Mouse (Mus musculus) bone marrow macrophage, adult 2 months (primary cell): ENCODE data around the gene Gal3st3. TPM values are rescaled to one million over a fixed set of nuclear protein-coding genes. Genes with fewer than 3 reads are reported as not detected.

ENCODE experiments used
- H3K27ac ChIP-seq: 2 replicates; pipeline ENCODE4 v1.5.1; 2012; ENCODE audit warnings: low read depth, low read length; ENCODE audit not compliant: insufficient read depth
- H3K4me1 ChIP-seq: 2 replicates; pipeline ENCODE4 v1.6.1; 2012; ENCODE audit warnings: low read length; ENCODE audit not compliant: control insufficient read depth, insufficient read depth
- H3K4me3 ChIP-seq: 2 replicates; pipeline ENCODE4 v1.5.1; 2012; ENCODE audit warnings: mild to moderate bottlenecking, low read length, moderate library complexity; ENCODE audit not compliant: insufficient read depth
- CTCF ChIP-seq: IDR thresholded peaks from 2 replicates; pipeline ENCODE4 v1.5.1; 2012; ENCODE audit warnings: low read depth, mild to moderate bottlenecking, low read length, moderate library complexity
- POLR2A ChIP-seq: IDR thresholded peaks from 2 replicates; pipeline ENCODE4 v1.6.1; 2012; ENCODE audit warnings: mild to moderate bottlenecking, low read depth, low read length, borderline replicate concordance
- polyA plus RNA-seq: library from polyadenylated mRNA; stranded (reverse); fragments of >200 nt; gene quantifications from 2 replicates; pipeline ENCODE4 v1.2.4, GENCODE M21; 2012; ENCODE audit not compliant: missing spikeins, insufficient read depth, insufficient read length

The Gal3st3 gene
- polyA plus RNA-seq, 1 experiment: not detected

- no peak overlapping the region for H3K27ac ChIP-seq
- TF ChIP-seq CTCF (peak; percentile 63), POLR2A (no peak)
- H3K4me3 ChIP-seq: no peak overlapping the region
- H3K4me1 ChIP-seq: no peaks in the 10 kb centered on the region
Measured at GRCm38 (mm10) chr19:5302455-5302854, 4.3 kb downstream of the Gal3st3 start.

DNA sequence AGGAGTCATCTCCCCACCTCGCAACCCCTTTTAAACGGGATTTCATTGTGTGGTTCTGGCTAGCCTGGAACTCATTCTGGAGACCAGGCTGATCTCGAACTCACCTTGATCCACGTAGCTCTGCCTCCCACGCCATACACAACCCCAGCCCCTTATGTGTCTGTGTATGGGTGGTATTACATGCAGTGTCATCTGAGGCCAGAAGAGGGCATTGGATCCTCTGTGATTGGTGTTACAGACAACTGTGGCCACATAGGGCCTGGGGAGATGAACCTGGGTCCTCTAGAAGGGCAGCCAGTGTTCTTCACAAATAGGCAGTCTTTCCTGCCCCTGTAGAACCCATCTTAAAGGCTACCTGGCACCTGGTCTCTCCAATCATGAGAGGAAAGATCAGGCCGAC, 8.1 kb downstream of the Gal3st3 start:
- H3K4me3 ChIP-seq: no peak overlapping the region
- no peak overlapping the region for H3K27ac ChIP-seq
- TF ChIP-seq POLR2A: no peak
- TF ChIP-seq CTCF: peak; percentile 29; the same call in 1 of the 2 replicates
- no peaks in the 10 kb centered on the region for H3K4me1 ChIP-seq

DNA sequence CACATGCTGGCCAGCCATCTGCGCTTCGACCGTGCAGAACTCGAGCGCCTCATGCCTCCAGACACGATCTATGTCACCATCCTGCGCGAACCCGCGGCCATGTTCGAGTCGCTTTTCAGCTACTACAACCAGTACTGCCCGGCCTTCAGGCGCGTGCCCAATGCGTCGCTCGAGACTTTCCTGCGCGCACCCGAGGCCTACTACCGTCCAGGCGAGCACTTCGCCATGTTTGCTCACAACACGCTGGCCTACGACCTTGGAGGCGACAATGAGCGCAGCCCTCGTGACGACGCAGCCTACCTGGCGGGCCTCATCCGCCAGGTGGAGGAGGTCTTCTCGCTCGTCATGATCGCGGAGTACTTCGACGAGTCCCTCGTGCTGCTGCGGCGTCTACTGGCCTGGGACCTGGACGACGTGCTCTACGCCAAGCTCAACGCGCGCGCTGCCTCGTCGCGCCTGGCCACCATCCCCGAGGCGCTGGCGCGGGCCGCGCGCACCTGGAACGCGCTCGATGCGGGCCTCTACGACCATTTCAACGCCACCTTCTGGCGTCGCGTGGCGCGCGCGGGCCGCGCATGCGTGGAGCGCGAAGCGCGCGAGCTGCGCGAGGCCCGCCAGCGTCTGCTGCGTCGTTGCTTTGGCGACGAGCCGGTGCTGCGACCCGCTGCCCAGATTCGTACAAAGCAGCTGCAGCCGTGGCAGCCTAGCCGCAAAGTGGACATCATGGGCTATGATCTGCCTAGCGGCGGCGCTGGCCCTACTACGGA, 9.0 kb downstream of the Gal3st3 start:
- H3K4me3 ChIP-seq: no peak overlapping the region
- TF ChIP-seq POLR2A: no peak
- TF ChIP-seq CTCF: no peak
- H3K27ac ChIP-seq: no peak overlapping the region
- no peaks in the 10 kb centered on the region for H3K4me1 ChIP-seq

GRCm38 (mm10) chr19:5309025-5309424, 10.9 kb downstream of the Gal3st3 start:
- no peak overlapping the region for H3K4me3 ChIP-seq

GRCm38 (mm10) chr19:5313189-5313588, 15.1 kb downstream of the Gal3st3 start:
- no peak overlapping the region for H3K27ac ChIP-seq
- H3K4me3 ChIP-seq: no peak overlapping the region
- TF ChIP-seq POLR2A (no peak), CTCF (no peak)
- 0 out of 2 replicates have a peak, but pooled peaks cover 5% of the 10 kb centered on the region for H3K4me1 ChIP-seq

More at GRCm38 (mm10) chr19:5309025-5309424, 10.9 kb downstream of the Gal3st3 start:
- no peak overlapping the region for H3K27ac ChIP-seq
- no peak for TF ChIP-seq POLR2A
- TF ChIP-seq CTCF: no peak
- 0 out of 2 replicates have a peak, but pooled peaks cover 5% of the 10 kb centered on the region for H3K4me1 ChIP-seq

- no peak for TF ChIP-seq CTCF
- no peak for TF ChIP-seq POLR2A
- H3K4me1 ChIP-seq: no peaks in the 10 kb centered on the region
- no peak overlapping the region for H3K27ac ChIP-seq
- 0 out of 2 replicates have a peak overlapping the region, but pooled peaks have one; percentile 5 for H3K4me3 ChIP-seq
Measured at GRCm38 (mm10) chr19:5323801-5324200, 25.7 kb downstream of the Gal3st3 start.

DNA sequence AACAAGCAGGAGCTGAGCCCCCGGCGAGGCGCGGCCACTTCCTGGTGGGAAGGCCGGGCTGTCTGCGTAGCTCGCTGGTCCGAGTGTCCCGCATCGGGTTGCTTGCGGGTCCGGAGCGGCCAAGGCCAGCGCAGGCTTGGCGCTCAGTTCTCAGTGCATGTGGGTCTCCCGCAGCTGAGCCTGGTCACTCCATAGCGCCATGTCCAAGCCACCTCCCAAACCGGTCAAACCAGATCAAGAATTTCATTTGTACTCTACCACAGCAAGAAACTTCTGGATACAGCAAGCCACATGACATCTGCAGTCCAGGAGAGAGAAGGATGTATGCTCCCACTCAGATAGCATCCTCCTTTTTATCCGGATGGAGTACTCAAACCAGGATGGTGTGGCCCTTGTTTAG, 29.8 kb downstream of the Gal3st3 start:
- no peak overlapping the region for H3K4me3 ChIP-seq
- TF ChIP-seq POLR2A: no peak
- no peak for TF ChIP-seq CTCF
- H3K27ac ChIP-seq: no peak overlapping the region
- H3K4me1 ChIP-seq: no peaks in the 10 kb centered on the region

DNA sequence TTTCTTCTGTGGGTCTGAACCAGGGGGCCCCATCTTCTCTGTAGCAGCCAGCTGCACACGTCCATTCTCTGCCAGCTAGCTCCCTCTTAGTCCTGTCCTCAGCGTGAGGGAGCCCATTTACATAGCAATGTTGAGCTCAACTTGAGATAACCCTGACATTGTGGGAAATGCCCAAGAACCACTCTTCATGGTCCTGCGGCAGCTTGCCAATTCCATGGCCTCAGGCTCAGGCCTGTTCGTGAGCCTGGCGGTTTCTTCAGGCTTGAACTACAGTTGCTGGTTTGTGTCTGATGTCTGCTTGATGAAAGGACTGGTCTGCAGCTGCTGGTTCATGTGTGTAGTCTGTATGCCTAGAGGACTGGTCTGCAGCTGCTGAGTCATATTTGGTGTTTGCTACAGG, 36.6 kb downstream of the Gal3st3 start:
- Histone ChIP-seq H3K27ac (no peak overlapping the region), H3K4me3 (no peak overlapping the region), H3K4me1 (no peaks in the 10 kb centered on the region)
- TF ChIP-seq CTCF (no peak), POLR2A (no peak)

- TF ChIP-seq CTCF (no peak), POLR2A (no peak)
- H3K4me3 ChIP-seq: no peak within 1 kb of the TSS
- no peaks in the 10 kb centered on the region for H3K4me1 ChIP-seq
- H3K27ac ChIP-seq: no peak within 1 kb of the TSS
Measured at GRCm38 (mm10) chr19:5335441-5335840, 37.3 kb downstream of the Gal3st3 start, which contains the start of gene Catsper1. Catsper1 (plus strand) TSS chr19:5335741.

DNA sequence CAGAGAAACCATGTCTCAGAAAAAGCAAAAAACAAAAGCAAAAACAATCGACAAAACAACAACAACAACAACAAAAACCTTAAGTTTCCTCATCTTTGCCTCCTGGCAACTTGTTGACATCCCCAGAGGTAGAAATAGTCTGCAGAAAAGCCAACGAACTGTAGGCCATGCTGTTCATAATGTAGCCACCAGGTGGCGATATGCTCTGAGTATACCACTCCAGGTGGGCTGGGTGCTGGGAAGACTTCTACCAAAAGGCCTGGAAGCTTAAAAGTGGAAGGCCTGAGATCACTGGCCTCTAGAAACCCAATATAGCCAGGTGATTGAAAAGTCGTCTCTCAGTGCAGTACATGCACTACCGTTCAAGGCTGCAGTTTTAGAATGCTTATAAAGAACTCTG, 39.8 kb downstream of the Gal3st3 start:
- H3K4me1 ChIP-seq: no peaks in the 10 kb centered on the region
- TF ChIP-seq CTCF: peak; percentile 94
- TF ChIP-seq POLR2A: no peak
- no peak overlapping the region for H3K4me3 ChIP-seq
- H3K27ac ChIP-seq: no peak overlapping the region

DNA sequence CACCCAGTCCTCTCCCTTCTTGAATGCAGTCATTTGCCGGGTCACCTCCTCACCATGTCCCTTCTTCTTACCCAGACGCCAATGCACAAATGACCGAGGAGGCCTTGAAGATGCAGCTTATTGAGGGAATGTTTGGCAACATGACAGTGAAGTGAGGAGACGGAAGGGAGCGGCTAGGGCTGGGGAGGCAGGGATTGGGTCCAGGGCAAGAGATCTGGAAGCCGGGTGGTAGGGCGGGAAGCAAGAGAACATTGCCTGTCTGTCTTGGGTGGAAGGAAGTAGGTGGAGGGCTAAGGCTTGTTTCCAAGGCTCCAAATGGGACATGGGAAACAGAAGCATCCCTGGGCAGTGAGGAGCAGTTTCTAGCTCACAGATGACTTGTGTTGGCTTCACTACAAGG, 43.2 kb downstream of the Gal3st3 start:
- Histone ChIP-seq H3K4me1 (peaks cover 12% of the 10 kb centered on the region), H3K27ac (no peak overlapping the region), H3K4me3 (no peak overlapping the region)
- TF ChIP-seq CTCF: no peak
- no peak for TF ChIP-seq POLR2A
